Mouse (Mus musculus): Measurements from ENCODE around the gene Il23a.
"Not testable (repeated sequence)": the region's sequence is repeated elsewhere in the genome, so short reads cannot be mapped to it uniquely, and the experiment has no call there.

Gene Il23a

GRCm38 (mm10) chr10:128269206-128269910 is 29.2 kb downstream of the Il23a start:
- intact Hi-C loops (cut with DNase I), result no loop called here

GRCm38 (mm10) chr10:128268371-128268770 is 30.2 kb downstream of the Il23a start, which contains the start of gene Apof:
Apof (plus strand) TSS chr10:128268671.
- intact Hi-C loops (cut with DNase I), result no loop called here

GRCm38 (mm10) chr10:128263393-128264310 is 34.9 kb downstream of the Il23a start:
- intact Hi-C loops (cut with DNase I), result no loop called here

- intact Hi-C loops (cut with DNase I), result no loop called here
These were observed 36.3 kb downstream of the Il23a start for GRCm38 (mm10) chr10:128262300-128262699.

GRCm38 (mm10) chr10:128260376-128260775 is 38.2 kb downstream of the Il23a start:
- intact Hi-C loops (cut with DNase I), result not testable (repeated sequence)

GRCm38 (mm10) chr10:128259946-128260345 is 38.6 kb downstream of the Il23a start:
- intact Hi-C loops (cut with DNase I), result no loop called here

- intact Hi-C loops (cut with DNase I), result no loop called here
These were observed 39.6 kb downstream of the Il23a start for GRCm38 (mm10) chr10:128258953-128259352.

- intact Hi-C loops (cut with DNase I), result no loop called here
These were observed 42.2 kb downstream of the Il23a start for GRCm38 (mm10) chr10:128256328-128256727.

- intact Hi-C loops (cut with DNase I), result no loop called here
These were observed 42.6 kb downstream of the Il23a start for GRCm38 (mm10) chr10:128255925-128256324.

- intact Hi-C loops (cut with DNase I), result no loop called here
These were observed 44.8 kb downstream of the Il23a start, which contains the start of gene Apon for GRCm38 (mm10) chr10:128253677-128254255. Apon (plus strand) TSS chr10:128254096.

GRCm38 (mm10) chr10:128250565-128250964 is 48.0 kb downstream of the Il23a start:
- intact Hi-C loops (cut with DNase I), result no loop called here

- intact Hi-C loops (cut with DNase I), result no loop called here
These were observed 51.4 kb downstream of the Il23a start for GRCm38 (mm10) chr10:128247020-128247732.
